Mouse (Mus musculus): ENCODE results near the gene Tk2.
"Not testable (repeated sequence)": the region's sequence is repeated elsewhere in the genome, so short reads cannot be mapped to it uniquely, and the experiment has no call there.

Gene Tk2

DNA sequence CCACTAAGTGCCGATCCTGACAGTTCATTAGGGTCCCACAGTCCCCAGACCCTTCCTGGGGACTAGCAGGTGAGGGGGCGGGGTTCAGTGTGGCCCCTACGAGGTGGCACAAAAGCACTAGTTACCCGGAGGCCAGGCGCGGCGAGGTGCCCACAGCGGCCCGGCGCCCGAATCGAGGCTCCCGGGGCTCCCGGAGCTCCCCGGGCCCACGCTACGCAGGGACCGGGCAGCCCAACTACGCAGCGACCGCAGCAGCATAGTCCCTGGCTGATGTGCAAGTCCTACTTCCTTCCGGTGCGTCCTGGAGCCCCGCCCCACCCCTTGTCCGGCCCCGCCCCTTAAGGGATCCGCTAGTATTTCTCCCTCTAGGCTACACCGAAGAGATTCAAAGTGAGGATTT lies at the start of gene Tk2:
Gene Tk2 (minus strand): TSS at position 283 of the 400 bp plus-strand sequence.
- in situ Hi-C loops (cut with MboI; ENCODE audit: low pct_unique_long_range_greater_than_20kb in 1 of 2, low sequenced_read_pairs in 2 of 2, unreplicated experiment in 1 of 2): no loop called here

DNA sequence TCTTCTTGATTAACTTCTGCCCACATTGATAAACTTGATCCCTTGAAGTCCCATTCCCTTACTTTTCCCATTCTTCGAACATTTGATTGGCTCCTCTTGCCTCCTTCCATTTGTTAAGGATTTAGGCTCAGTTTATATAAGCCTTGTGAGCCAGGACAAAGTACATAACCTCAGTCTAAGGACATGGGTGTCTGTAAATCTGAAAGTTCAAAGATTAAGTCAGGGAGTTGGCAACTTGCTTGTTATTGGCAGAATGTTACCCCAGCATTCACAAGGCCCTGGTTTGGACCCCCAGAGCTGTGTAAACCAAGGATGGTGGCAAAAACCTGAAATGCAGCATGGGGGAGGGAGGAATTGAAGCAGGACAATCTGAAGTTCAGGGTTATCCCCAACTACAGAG lies 46.0 kb upstream of the Tk2 start:
- in situ Hi-C loops (cut with MboI; ENCODE audit: low pct_unique_long_range_greater_than_20kb in 1 of 2, low sequenced_read_pairs in 2 of 2, unreplicated experiment in 1 of 2): no loop called here

- in situ Hi-C loops (cut with MboI; ENCODE audit: low pct_unique_long_range_greater_than_20kb in 1 of 2, low sequenced_read_pairs in 2 of 2, unreplicated experiment in 1 of 2): not testable (repeated sequence)
Observed at GRCm38 (mm10) chr8:104293081-104293480, 44.7 kb upstream of the Tk2 start, which contains the start of gene Cmtm2a. Gene Cmtm2a, minus strand, starts transcription at chr8:104293181.

DNA sequence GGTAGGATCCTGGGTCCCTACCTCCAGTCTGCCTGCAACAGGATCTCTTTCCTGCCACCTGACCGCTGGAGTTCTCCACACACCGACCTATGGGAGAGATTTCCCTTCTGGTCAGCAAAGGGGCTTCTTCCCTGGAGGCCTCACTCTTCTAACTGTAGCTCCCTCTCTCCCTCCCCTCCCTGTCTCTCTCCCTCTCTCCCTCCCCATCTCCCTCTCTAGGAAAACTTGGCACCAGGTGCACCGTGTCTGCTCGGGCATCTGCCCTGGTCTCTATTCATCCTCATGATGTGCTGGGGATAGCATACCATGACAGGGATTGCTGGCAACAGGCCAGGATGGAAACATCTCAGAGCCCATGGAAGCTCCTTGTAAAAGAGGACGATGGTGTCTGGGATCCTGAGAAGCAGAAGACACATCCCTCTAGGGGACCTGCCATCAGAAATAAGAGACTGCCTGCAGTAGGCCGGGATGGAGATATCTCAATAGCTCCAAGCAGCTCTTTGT lies 20.6 kb upstream of the Tk2 start:
- in situ Hi-C loops (cut with MboI; ENCODE audit: low pct_unique_long_range_greater_than_20kb in 1 of 2, low sequenced_read_pairs in 2 of 2, unreplicated experiment in 1 of 2): no loop called here

DNA sequence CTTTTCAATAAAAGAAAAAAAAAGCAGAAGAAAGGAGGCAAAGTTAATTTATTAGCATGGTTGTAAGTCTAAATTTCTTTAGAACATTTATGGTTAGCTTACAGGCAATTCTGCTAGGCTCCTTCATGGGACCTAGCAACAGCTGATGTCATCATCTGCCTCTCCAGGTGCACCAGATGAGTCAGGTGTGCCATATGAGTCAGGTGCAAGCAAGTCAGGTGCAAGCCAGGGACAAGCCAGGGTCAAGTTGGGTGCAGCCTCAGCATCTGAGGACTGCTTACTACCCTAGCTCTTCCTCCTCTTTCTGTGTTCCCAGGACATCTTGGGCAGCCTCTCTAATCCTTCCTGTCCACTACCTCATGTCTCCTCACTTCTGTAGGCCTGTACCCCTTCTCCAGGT lies 20.0 kb upstream of the Tk2 start:
- in situ Hi-C loops (cut with MboI; ENCODE audit: low pct_unique_long_range_greater_than_20kb in 1 of 2, low sequenced_read_pairs in 2 of 2, unreplicated experiment in 1 of 2): no loop called here

- in situ Hi-C loops (cut with MboI; ENCODE audit: low pct_unique_long_range_greater_than_20kb in 1 of 2, low sequenced_read_pairs in 2 of 2, unreplicated experiment in 1 of 2): not testable (repeated sequence)
Observed at GRCm38 (mm10) chr8:104264271-104264935, 16.0 kb upstream of the Tk2 start.

GRCm38 (mm10) chr8:104261802-104262201 lies 13.4 kb upstream of the Tk2 start:
- in situ Hi-C loops (cut with MboI; ENCODE audit: low pct_unique_long_range_greater_than_20kb in 1 of 2, low sequenced_read_pairs in 2 of 2, unreplicated experiment in 1 of 2): not testable (repeated sequence)

- in situ Hi-C loops (cut with MboI; ENCODE audit: low pct_unique_long_range_greater_than_20kb in 1 of 2, low sequenced_read_pairs in 2 of 2, unreplicated experiment in 1 of 2): no loop called here
Observed at GRCm38 (mm10) chr8:104253016-104253415, 4.7 kb upstream of the Tk2 start.

DNA sequence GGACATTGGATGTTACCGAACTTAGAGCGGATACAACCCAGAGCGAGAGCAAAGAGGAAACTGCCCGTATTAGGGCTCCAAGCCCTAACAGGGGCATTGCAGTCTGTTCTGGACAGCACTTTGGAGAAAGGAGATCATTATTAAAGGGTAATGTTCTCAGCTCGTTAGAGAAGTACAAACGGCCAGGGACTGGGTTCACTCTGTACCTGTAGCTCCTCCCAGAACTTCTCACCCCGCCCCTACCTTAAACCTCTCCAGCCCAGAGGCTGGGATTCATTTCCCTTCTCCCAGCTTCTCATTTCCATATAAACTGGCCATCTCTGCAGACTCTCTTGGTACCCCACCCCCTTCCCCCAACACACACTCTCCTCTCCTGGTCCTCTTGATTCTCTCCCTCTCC lies 3.1 kb upstream of the Tk2 start:
- in situ Hi-C loops (cut with MboI; ENCODE audit: low pct_unique_long_range_greater_than_20kb in 1 of 2, low sequenced_read_pairs in 2 of 2, unreplicated experiment in 1 of 2): no loop called here

- in situ Hi-C loops (cut with MboI; ENCODE audit: low pct_unique_long_range_greater_than_20kb in 1 of 2, low sequenced_read_pairs in 2 of 2, unreplicated experiment in 1 of 2): no loop called here
Observed at GRCm38 (mm10) chr8:104250439-104251367, 2.3 kb upstream of the Tk2 start, which contains the start of gene Cklf. Gene Cklf, plus strand, starts transcription at chr8:104250861.

DNA sequence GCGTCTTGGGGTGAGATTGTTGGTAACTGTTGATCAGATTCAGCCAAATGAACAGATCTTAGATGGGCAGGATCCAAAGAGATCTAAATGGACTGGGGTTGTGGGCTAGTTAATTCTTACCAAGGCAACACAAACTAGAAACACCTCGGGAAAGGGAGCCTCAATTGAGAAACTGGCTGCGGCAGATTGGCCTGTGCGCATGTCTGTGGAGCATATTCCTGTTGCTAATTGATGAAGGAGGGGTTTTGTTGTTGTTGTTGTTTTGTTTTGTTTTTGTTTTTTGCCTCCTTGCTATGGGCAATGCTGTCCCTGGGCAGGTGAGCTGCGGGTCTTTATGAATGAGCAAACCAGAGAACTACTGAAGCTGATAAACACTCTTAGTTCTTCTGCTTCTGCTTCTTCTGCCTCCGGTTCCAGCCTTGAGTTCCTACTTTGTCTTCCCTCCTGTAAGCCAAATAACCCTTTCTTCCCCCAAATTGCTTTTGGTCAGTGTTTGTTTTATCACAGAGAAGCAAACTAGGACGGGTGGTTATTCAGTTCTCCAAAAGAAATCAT lies 1.2 kb upstream of the Tk2 start:
- in situ Hi-C loops (cut with MboI; ENCODE audit: low pct_unique_long_range_greater_than_20kb in 1 of 2, low sequenced_read_pairs in 2 of 2, unreplicated experiment in 1 of 2): no loop called here

- in situ Hi-C loops (cut with MboI; ENCODE audit: low pct_unique_long_range_greater_than_20kb in 1 of 2, low sequenced_read_pairs in 2 of 2, unreplicated experiment in 1 of 2): no loop called here
Observed at GRCm38 (mm10) chr8:104247908-104248275, 466 bp downstream of the Tk2 start.

GRCm38 (mm10) chr8:104247054-104247907 lies 1.1 kb downstream of the Tk2 start:
- in situ Hi-C loops (cut with MboI; ENCODE audit: low pct_unique_long_range_greater_than_20kb in 1 of 2, low sequenced_read_pairs in 2 of 2, unreplicated experiment in 1 of 2): no loop called here

GRCm38 (mm10) chr8:104246621-104247020 lies 1.7 kb downstream of the Tk2 start:
- in situ Hi-C loops (cut with MboI; ENCODE audit: low pct_unique_long_range_greater_than_20kb in 1 of 2, low sequenced_read_pairs in 2 of 2, unreplicated experiment in 1 of 2): no loop called here

DNA sequence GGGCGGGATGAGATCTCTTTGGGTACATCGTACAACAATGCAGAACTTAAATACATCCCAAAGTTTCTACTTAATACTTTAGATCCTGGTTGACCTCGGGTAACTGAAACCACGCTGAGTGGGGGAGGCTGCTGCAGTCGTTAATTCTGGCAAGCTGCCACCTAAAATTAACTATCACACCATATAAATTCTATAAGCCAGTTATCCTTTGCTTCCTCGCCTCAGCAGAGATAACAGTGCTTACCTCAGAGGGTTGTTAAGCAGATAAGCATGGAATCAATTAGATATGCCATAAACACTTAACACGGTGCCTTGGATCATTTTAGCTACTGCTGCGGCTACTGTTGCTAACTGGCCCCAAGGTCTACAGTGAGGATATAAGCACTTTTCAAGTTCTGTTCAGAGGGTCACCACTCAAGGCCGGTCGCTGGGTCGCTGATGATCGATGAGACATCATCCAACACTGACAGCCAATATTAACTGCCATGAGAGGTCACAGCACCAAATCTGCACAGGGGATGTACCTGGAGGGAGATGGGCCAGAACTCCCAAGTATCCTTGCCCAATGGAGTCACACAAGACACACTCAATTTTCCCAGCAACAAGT lies 6.2 kb downstream of the Tk2 start:
- in situ Hi-C loops (cut with MboI; ENCODE audit: low pct_unique_long_range_greater_than_20kb in 1 of 2, low sequenced_read_pairs in 2 of 2, unreplicated experiment in 1 of 2): no loop called here

DNA sequence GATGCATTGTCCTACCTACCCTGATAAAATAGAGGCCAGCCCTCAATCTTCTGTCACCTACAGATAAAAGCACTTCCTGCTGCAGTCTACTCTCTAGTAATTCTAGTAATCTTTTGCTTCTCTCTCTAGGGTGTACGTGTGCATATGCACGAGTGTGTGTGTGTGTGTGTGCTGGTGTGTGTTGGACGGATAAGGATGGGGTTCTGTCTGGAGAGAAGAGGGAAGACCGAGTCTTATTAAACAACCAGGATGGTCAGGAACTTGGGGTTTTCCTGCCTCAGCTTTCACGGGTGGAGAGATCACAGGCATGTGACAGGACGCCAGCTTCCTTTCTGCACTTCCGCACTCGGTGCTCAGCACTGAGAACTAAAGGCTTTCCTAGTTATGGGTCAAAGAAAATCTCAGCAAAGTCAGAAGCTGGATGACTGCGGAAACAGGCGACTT lies 8.9 kb downstream of the Tk2 start:
- in situ Hi-C loops (cut with MboI; ENCODE audit: low pct_unique_long_range_greater_than_20kb in 1 of 2, low sequenced_read_pairs in 2 of 2, unreplicated experiment in 1 of 2): no loop called here

GRCm38 (mm10) chr8:104234573-104234972 lies 13.8 kb downstream of the Tk2 start:
- in situ Hi-C loops (cut with MboI; ENCODE audit: low pct_unique_long_range_greater_than_20kb in 1 of 2, low sequenced_read_pairs in 2 of 2, unreplicated experiment in 1 of 2): no loop called here

DNA sequence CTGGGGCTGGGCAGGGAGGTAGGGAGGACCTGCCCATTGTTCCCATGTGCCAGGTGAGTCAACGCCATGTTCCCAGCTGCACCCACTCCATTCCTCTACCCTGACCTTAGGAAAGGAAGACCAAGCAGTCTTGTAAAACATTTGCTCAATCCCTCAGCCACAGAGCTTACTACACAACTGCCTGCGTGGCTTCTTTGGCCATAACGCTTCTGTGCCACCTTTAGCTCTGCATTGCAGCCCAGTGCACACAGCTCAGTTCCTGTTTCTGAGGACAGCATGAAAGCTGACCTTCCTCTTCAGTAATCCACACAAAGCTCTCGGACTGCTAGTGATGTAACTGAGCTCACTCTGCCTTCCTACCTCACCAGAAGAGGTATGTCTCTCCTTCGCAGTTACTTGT lies 15.4 kb downstream of the Tk2 start:
- in situ Hi-C loops (cut with MboI; ENCODE audit: low pct_unique_long_range_greater_than_20kb in 1 of 2, low sequenced_read_pairs in 2 of 2, unreplicated experiment in 1 of 2): no loop called here

Data from mouse embryonic stem cell (cell line).